Mouse (Mus musculus) thymus, adult 2 months (tissue): Measurements from ENCODE around the gene Spry1.

Source experiments
- CTCF ChIP-seq: fragments of 200-500 bp; IDR thresholded peaks from 2 replicates; pipeline ENCODE4 v1.5.1; 2012; ENCODE audit warnings: mild to moderate bottlenecking, control low read depth, low read length, moderate library complexity, borderline replicate concordance; ENCODE audit not compliant: control insufficient read depth, poor library complexity, insufficient read depth; ENCODE audit errors: extremely low read depth
- POLR2A ChIP-seq: fragments of 200-500 bp; IDR thresholded peaks from 2 replicates; pipeline ENCODE4 v1.6.1; 2012; ENCODE audit warnings: mild to moderate bottlenecking, low read length, control low read depth, moderate library complexity; ENCODE audit not compliant: control insufficient read depth, poor library complexity, insufficient read depth; ENCODE audit errors: extremely low read depth

- TF ChIP-seq CTCF (no peak), POLR2A (no peak)
Measured at GRCm38 (mm10) chr3:37692945-37693344, 53.2 kb downstream of the Spry1 start.
